Mouse (Mus musculus): ENCODE results near the gene Papola. TPM values are rescaled to one million over a fixed set of nuclear protein-coding genes. Genes with fewer than 3 reads are reported as not detected.

The Papola gene
- polyA plus RNA-seq, 1 experiment from 2014 or later = 164 TPM

DNA sequence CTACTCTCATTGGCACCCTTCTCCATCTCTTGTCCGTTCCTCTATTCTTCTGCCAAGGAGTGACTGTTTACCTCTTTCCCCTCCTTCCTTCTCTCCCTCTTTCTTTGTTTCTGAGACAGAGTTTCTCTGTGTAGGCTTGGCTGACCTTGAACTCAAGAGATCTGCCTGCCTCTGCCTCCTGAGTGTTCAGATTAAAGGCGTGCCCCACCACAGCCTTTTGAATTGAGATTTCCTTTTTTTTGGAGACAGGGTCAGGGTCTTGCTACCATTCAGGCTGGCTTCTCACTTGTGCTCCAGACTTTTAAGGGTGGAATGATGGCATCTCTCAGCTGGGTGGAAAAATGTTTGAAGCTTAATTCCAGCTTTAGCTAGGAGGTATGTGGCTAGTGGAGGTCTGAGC, 3.1 kb downstream of the Papola start:
- Histone ChIP-seq H3K4me2 (ENCODE audit: low read length) (no peak overlapping the region), H3K4me1 (ENCODE audit: control insufficient read depth, insufficient read depth, low read length) (peaks cover 13% of the 10 kb centered on the region), H3K36me3 (ENCODE audit: control insufficient read depth, insufficient read depth, low read length) (no peaks in the 10 kb centered on the region), H3K9ac (ENCODE audit: low read length) (no peak overlapping the region), H3K27me3 (replicated peaks; ENCODE audit: control insufficient read depth, insufficient read depth, low read length) (no peaks in the 10 kb centered on the region), H3K9me3 (replicated peaks; ENCODE audit: control insufficient read depth, low read length) (no peaks in the 10 kb centered on the region), H3K4me3 (ENCODE audit: low read depth, low read length) (no peak overlapping the region), H3K27ac (ENCODE audit: low read depth, low read length) (no peak overlapping the region)
- ATAC-seq (no peak), DNase-seq (ENCODE audit: low spot score) (no peak)
- WGBS = 95% methylated on average over 2 of the region's 2 CpGs

DNA sequence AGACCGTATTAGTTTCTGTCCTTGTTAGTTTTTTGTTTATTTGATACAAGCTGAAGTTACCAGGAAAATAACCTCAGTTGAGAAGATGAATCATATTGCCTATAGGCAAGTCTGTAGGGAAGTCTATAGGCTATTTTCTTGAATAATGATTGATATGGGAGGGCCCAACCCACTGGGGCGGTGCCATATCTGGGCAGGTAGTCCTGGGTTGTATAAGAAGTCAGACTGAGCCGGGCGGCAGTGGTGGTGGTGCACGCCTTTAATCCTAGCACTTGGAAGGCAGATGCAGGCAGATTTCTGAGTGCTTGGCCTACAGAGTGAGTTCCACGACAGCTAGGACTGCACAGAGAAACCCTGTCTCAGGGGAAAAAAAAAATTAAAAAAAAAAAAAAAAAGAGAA, 5.4 kb downstream of the Papola start:
- Histone ChIP-seq H3K36me3 (ENCODE audit: control insufficient read depth, insufficient read depth, low read length) (peaks cover 3% of the 10 kb centered on the region; the same call in 1 of the 2 replicates), H3K27me3 (replicated peaks; ENCODE audit: control insufficient read depth, insufficient read depth, low read length) (no peaks in the 10 kb centered on the region), H3K4me3 (ENCODE audit: low read depth, low read length) (no peak overlapping the region), H3K9me3 (replicated peaks; ENCODE audit: control insufficient read depth, low read length) (no peaks in the 10 kb centered on the region), H3K9ac (ENCODE audit: low read length) (no peak overlapping the region), H3K4me2 (ENCODE audit: low read length) (no peak overlapping the region), H3K4me1 (ENCODE audit: control insufficient read depth, insufficient read depth, low read length) (peaks cover 13% of the 10 kb centered on the region), H3K27ac (ENCODE audit: low read depth, low read length) (no peak overlapping the region)
- no peak for ATAC-seq
- 96% methylated on average over 6 of the region's 6 CpGs for WGBS
- DNase-seq (ENCODE audit: low spot score) = no peak

DNA sequence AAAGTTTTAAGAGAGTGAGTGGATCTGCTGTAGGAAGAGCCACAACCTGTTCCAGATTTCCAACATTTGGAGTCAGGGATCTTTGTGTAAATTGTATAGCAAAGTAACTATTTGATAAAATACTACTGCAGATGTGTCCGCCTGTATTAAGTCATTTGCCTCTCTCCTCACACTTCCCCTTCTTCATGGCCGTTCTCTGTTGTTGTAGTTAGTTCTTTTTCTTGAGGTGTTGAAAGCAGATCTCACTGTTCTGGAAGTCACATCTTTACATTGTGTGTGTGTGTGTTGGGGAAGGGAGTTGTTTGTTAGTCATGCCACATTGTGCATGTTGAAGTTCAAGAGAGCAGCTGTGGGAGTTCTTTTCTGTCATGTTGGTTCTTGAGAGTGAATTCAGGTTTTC, 10.4 kb downstream of the Papola start:
- H3K4me1 ChIP-seq (ENCODE audit: control insufficient read depth, insufficient read depth, low read length) = no peaks in the 10 kb centered on the region
- WGBS = 92% methylated on average over 2 of the region's 2 CpGs
- H3K27me3 ChIP-seq (replicated peaks; ENCODE audit: control insufficient read depth, insufficient read depth, low read length) = no peaks in the 10 kb centered on the region
- DNase-seq (ENCODE audit: low spot score) (no peak), ATAC-seq (no peak)
- no peak overlapping the region for H3K27ac ChIP-seq (ENCODE audit: low read depth, low read length)
- peaks cover 8% of the 10 kb centered on the region for H3K36me3 ChIP-seq (ENCODE audit: control insufficient read depth, insufficient read depth, low read length)
- no peak overlapping the region for H3K4me3 ChIP-seq (ENCODE audit: low read depth, low read length)
- H3K9ac ChIP-seq (ENCODE audit: low read length) = no peak overlapping the region
- no peak overlapping the region for H3K4me2 ChIP-seq (ENCODE audit: low read length)
- H3K9me3 ChIP-seq (replicated peaks; ENCODE audit: control insufficient read depth, low read length) = no peaks in the 10 kb centered on the region

DNA sequence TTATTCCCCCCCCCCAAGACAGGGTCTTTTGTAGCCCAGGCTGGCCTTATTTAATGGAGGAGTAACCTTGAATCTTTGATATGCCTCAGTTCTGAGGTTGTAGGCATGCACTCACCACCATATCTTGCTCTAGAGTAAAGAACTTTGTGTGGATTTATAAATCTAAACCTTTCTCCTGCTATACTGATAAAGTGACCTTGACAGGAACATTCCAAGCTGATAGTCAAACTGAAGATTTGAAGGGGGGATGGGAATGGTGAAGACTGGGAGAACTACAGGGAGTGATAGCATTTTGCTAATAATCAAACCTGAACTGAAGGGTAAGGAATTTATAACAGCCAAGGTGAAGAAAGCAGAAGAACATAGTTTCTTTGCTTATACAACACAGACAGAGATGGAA, 13.5 kb downstream of the Papola start:
- Histone ChIP-seq H3K27ac (ENCODE audit: low read depth, low read length) (no peak overlapping the region), H3K9me3 (replicated peaks; ENCODE audit: control insufficient read depth, low read length) (no peaks in the 10 kb centered on the region), H3K4me2 (ENCODE audit: low read length) (no peak overlapping the region), H3K36me3 (ENCODE audit: control insufficient read depth, insufficient read depth, low read length) (peaks cover 24% of the 10 kb centered on the region), H3K4me3 (ENCODE audit: low read depth, low read length) (no peak overlapping the region), H3K4me1 (ENCODE audit: control insufficient read depth, insufficient read depth, low read length) (no peaks in the 10 kb centered on the region), H3K27me3 (replicated peaks; ENCODE audit: control insufficient read depth, insufficient read depth, low read length) (no peaks in the 10 kb centered on the region), H3K9ac (ENCODE audit: low read length) (no peak overlapping the region)
- DNase-seq (ENCODE audit: low spot score) = no peak
- no peak; the same call in 1 of the 2 replicates for ATAC-seq

DNA sequence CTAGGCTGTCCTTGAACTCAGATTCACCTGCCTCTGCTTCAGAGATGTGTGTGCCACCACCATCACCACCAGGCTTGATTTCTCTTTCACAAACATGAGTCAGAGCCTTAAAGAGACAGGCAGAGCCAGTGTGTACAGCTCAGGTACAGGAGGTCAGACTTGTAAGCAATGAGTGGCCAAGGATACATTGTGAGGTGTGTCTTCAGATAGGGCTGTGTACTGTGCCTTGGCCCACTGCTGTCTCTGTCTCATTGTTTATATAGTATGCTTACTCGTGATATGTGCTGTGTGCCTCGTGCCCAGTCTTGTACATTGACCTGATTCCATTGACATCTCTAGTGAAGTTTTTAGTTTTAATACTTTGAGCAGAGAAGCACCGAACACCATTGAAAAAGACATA, 21.3 kb downstream of the Papola start:
- H3K36me3 ChIP-seq (ENCODE audit: control insufficient read depth, insufficient read depth, low read length) = peaks cover 68% of the 10 kb centered on the region
- DNase-seq (ENCODE audit: low spot score) (no peak), ATAC-seq (no peak)
- H3K4me1 ChIP-seq (ENCODE audit: control insufficient read depth, insufficient read depth, low read length) = no peaks in the 10 kb centered on the region
- H3K4me3 ChIP-seq (ENCODE audit: low read depth, low read length) = no peak overlapping the region
- no peaks in the 10 kb centered on the region for H3K27me3 ChIP-seq (replicated peaks; ENCODE audit: control insufficient read depth, insufficient read depth, low read length)
- H3K9ac ChIP-seq (ENCODE audit: low read length) = no peak overlapping the region
- H3K9me3 ChIP-seq (replicated peaks; ENCODE audit: control insufficient read depth, low read length) = no peaks in the 10 kb centered on the region
- no peak overlapping the region for H3K4me2 ChIP-seq (ENCODE audit: low read length)
- WGBS = 97% methylated on average over 3 of the region's 3 CpGs
- no peak overlapping the region for H3K27ac ChIP-seq (ENCODE audit: low read depth, low read length)

DNA sequence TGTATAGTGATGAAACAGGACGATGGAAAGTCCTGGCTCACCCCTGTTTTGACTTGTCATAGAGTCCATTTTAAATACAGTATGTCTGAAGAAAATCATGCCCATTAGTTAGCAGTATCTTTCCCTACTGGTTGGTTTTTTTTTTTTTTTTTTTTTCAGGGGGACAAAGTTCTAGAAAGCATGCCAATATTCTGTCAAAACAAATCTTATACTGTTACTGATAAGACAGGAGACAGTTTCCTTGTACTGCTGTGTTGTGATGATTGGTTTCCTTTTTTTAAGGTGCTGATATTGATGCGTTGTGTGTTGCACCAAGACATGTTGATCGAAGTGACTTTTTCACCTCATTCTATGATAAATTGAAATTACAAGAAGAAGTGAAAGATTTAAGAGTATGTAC, 21.7 kb downstream of the Papola start:
- 97% methylated on average over 3 of the region's 3 CpGs for WGBS
- H3K4me1 ChIP-seq (ENCODE audit: control insufficient read depth, insufficient read depth, low read length) = no peaks in the 10 kb centered on the region
- H3K27me3 ChIP-seq (replicated peaks; ENCODE audit: control insufficient read depth, insufficient read depth, low read length) = no peaks in the 10 kb centered on the region
- no peak for DNase-seq (ENCODE audit: low spot score)
- H3K27ac ChIP-seq (ENCODE audit: low read depth, low read length) = no peak overlapping the region
- ATAC-seq = no peak
- H3K4me2 ChIP-seq (ENCODE audit: low read length) = no peak overlapping the region
- peaks cover 69% of the 10 kb centered on the region for H3K36me3 ChIP-seq (ENCODE audit: control insufficient read depth, insufficient read depth, low read length)
- no peaks in the 10 kb centered on the region for H3K9me3 ChIP-seq (replicated peaks; ENCODE audit: control insufficient read depth, low read length)
- no peak overlapping the region for H3K9ac ChIP-seq (ENCODE audit: low read length)
- no peak overlapping the region for H3K4me3 ChIP-seq (ENCODE audit: low read depth, low read length)

DNA sequence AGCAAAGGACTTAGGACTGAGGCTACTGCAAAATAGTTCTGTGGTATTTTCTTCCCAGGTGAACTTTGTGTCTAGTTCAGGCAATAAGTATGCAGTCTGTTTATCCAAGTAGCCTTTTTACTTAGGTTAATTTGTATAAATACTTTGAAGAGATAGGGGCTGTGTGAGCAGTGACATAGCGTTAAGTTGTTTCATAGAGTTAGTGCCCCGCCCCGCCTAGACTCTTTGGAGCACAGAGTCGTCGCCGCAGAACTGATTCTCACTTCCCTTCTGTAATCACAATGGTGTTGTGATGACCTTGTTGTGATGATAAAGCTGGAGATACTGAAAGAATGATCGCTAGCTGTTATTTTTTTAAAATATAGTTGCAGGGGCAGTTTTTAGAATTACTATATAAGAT, 22.9 kb downstream of the Papola start:
- no peak for ATAC-seq
- Histone ChIP-seq H3K9me3 (replicated peaks; ENCODE audit: control insufficient read depth, low read length) (no peaks in the 10 kb centered on the region), H3K4me3 (ENCODE audit: low read depth, low read length) (no peak overlapping the region), H3K27ac (ENCODE audit: low read depth, low read length) (no peak overlapping the region), H3K9ac (ENCODE audit: low read length) (no peak overlapping the region), H3K4me2 (ENCODE audit: low read length) (no peak overlapping the region), H3K4me1 (ENCODE audit: control insufficient read depth, insufficient read depth, low read length) (no peaks in the 10 kb centered on the region), H3K27me3 (replicated peaks; ENCODE audit: control insufficient read depth, insufficient read depth, low read length) (no peaks in the 10 kb centered on the region), H3K36me3 (ENCODE audit: control insufficient read depth, insufficient read depth, low read length) (peaks cover 78% of the 10 kb centered on the region)
- DNase-seq (ENCODE audit: low spot score) = no peak
- 95% methylated on average over 7 of the region's 7 CpGs for WGBS

DNA sequence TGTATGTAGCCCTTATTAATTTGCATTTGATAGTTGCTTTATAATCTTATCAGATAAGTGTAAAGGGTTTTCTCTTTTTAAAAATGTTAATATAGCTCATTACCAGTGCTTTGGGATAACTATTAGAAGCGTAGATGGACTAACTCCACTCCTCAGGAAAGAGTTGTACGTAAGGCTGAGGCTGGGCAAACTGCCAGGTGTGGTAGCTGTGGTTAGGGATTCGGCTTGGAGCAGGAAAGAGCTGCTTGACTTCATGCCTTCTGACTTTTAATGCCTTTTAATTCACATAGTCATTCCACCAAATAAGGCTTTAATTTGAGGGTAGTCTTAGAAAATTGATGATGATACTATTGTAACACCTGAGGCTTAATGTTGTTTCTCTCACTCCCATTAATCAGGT, 24.5 kb downstream of the Papola start:
- Histone ChIP-seq H3K9ac (ENCODE audit: low read length) (no peak overlapping the region), H3K9me3 (replicated peaks; ENCODE audit: control insufficient read depth, low read length) (no peaks in the 10 kb centered on the region), H3K27me3 (replicated peaks; ENCODE audit: control insufficient read depth, insufficient read depth, low read length) (no peaks in the 10 kb centered on the region), H3K4me2 (ENCODE audit: low read length) (no peak overlapping the region), H3K36me3 (ENCODE audit: control insufficient read depth, insufficient read depth, low read length) (peaks cover 84% of the 10 kb centered on the region), H3K4me3 (ENCODE audit: low read depth, low read length) (no peak overlapping the region), H3K27ac (ENCODE audit: low read depth, low read length) (no peak overlapping the region), H3K4me1 (ENCODE audit: control insufficient read depth, insufficient read depth, low read length) (no peaks in the 10 kb centered on the region)
- 60% methylated on average over 3 of the region's 3 CpGs for WGBS
- ATAC-seq (no peak), DNase-seq (ENCODE audit: low spot score) (peak; percentile 32)

DNA sequence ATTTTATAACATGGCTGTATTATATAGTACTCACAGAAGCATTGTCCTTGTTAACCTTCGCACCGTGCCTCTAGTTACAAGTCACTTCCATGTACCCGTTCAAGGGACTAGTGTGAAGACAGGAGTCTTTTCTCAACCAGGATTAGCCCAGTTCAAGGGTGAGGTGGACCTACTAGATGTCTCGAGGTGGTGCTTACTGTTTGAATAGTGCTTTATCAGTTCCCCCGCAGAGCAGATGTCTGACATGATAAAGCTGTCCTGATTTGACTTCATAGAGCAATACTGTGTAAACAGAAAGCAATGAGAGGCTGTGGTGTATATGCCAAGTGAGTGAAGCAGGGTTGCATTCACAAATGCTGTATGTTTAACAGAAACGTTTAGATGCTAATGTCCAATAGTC, 26.1 kb downstream of the Papola start:
- no peak for ATAC-seq
- Histone ChIP-seq H3K4me1 (ENCODE audit: control insufficient read depth, insufficient read depth, low read length) (no peaks in the 10 kb centered on the region), H3K36me3 (ENCODE audit: control insufficient read depth, insufficient read depth, low read length) (peaks cover 87% of the 10 kb centered on the region), H3K4me2 (ENCODE audit: low read length) (no peak overlapping the region), H3K27ac (ENCODE audit: low read depth, low read length) (no peak overlapping the region), H3K9me3 (replicated peaks; ENCODE audit: control insufficient read depth, low read length) (no peaks in the 10 kb centered on the region), H3K9ac (ENCODE audit: low read length) (no peak overlapping the region), H3K4me3 (ENCODE audit: low read depth, low read length) (no peak overlapping the region), H3K27me3 (replicated peaks; ENCODE audit: control insufficient read depth, insufficient read depth, low read length) (no peaks in the 10 kb centered on the region)
- no peak for DNase-seq (ENCODE audit: low spot score)
- WGBS = 90% methylated on average over 6 of the region's 6 CpGs

DNA sequence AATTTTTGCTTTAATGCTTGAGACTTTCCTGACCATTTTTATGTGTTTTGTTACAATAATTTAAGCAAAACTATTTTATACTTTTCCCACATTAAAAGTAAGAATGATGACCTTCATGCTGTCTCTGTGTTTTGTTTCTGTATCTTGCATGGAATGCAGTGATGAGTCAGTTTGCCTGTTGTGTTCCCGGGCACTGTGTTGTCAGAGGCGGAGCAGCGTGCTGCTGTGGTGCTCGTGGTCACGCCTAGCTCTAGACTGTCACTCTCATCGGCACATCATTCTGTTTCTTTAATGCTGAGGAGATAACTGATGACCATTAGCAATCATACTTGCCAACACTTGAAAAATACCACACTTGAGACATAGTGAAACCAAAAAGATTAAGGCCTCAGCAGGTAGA, 29.5 kb downstream of the Papola start:
- Histone ChIP-seq H3K9ac (ENCODE audit: low read length) (no peak overlapping the region), H3K27ac (ENCODE audit: low read depth, low read length) (no peak overlapping the region), H3K4me3 (ENCODE audit: low read depth, low read length) (no peak overlapping the region), H3K9me3 (replicated peaks; ENCODE audit: control insufficient read depth, low read length) (no peaks in the 10 kb centered on the region), H3K4me2 (ENCODE audit: low read length) (no peak overlapping the region), H3K4me1 (ENCODE audit: control insufficient read depth, insufficient read depth, low read length) (no peaks in the 10 kb centered on the region), H3K36me3 (ENCODE audit: control insufficient read depth, insufficient read depth, low read length) (peaks cover 71% of the 10 kb centered on the region), H3K27me3 (replicated peaks; ENCODE audit: control insufficient read depth, insufficient read depth, low read length) (no peaks in the 10 kb centered on the region)
- WGBS = 97% methylated on average over 6 of the region's 6 CpGs
- ATAC-seq (no peak), DNase-seq (ENCODE audit: low spot score) (no peak)
